Mouse (Mus musculus) forebrain, embryonic 16.5 days (tissue): ENCODE measurements at regions not wholly inside any gene's neighbourhood (a gene's known extent, or its start where the extent isn't known, plus 50 kb on each side); places are given as distances from the start of the nearest gene placed in this dataset.

Experiments
- ATAC-seq: fragments of 200-750 bp; cut with Nextera tagmentation; 2 replicates; pipeline ENCODE4 v1.8.0; 2017; ENCODE audit warnings: mild to moderate bottlenecking, moderate library complexity
- H3K27ac ChIP-seq: fragments of 300-500 bp; sonication (generic); 2 replicates; pipeline ENCODE4 v1.5.1; 2014; ENCODE audit warnings: low read length, control low read depth
- H3K27me3 ChIP-seq: fragments of 300-500 bp; sonication (generic); replicated peaks from 2 replicates; pipeline ENCODE4 v1.6.1; 2014; ENCODE audit warnings: low read length; ENCODE audit not compliant: control insufficient read depth, insufficient read depth
- H3K36me3 ChIP-seq: fragments of 300-500 bp; sonication (generic); 2 replicates; pipeline ENCODE4 v1.6.1; 2014; ENCODE audit not compliant: control insufficient read depth, insufficient read depth
- H3K4me1 ChIP-seq: fragments of 300-500 bp; sonication (generic); replicated peaks from 2 replicates; pipeline ENCODE4 v1.6.1; 2014; ENCODE audit warnings: low read length; ENCODE audit not compliant: control insufficient read depth, insufficient read depth
- H3K4me2 ChIP-seq: fragments of 300-500 bp; sonication (generic); 2 replicates; pipeline ENCODE4 v1.6.1; 2014; ENCODE audit warnings: mild to moderate bottlenecking, low read length, control low read depth
- H3K4me3 ChIP-seq: fragments of 300-500 bp; sonication (generic); replicated peaks from 2 replicates; pipeline ENCODE4 v1.5.1; 2014; ENCODE audit warnings: mild to moderate bottlenecking, low read length, control low read depth
- H3K9ac ChIP-seq: fragments of 300-500 bp; sonication (generic); replicated peaks from 2 replicates; pipeline ENCODE4 v1.6.1; 2014; ENCODE audit warnings: low read depth, low read length, control low read depth
- H3K9me3 ChIP-seq: fragments of 300-500 bp; sonication (generic); 2 replicates; pipeline ENCODE4 v1.6.1; 2016; ENCODE audit warnings: low read length; ENCODE audit not compliant: control insufficient read depth
- WGBS: fragments of 180-500 bp; shearing (Covaris S2); extraction: QIAGEN DNeasy Blood & Tissue Kit; methylation state at CpG from one replicate; pipeline ENCODE4 v1.1.7; 2014; 5-methylcytosine and 5-hydroxymethylcytosine counted together

- Histone ChIP-seq H3K4me2 (no peak overlapping the region), H3K4me1 (no peaks in the 10 kb centered on the region), H3K27me3 (no peaks in the 10 kb centered on the region), H3K9ac (no peak overlapping the region), H3K27ac (no peak overlapping the region), H3K36me3 (no peaks in the 10 kb centered on the region), H3K9me3 (no peaks in the 10 kb centered on the region), H3K4me3 (no peak overlapping the region)
- 84% methylated on average over 12 of the region's 12 CpGs for WGBS
- no peak for ATAC-seq
These were observed 87.2 kb upstream of the Xpo1 start for GRCm38 (mm10) chr11:23168546-23169218.

- no peak overlapping the region for H3K4me3 ChIP-seq
- H3K27ac ChIP-seq: no peak overlapping the region
- no peaks in the 10 kb centered on the region for H3K27me3 ChIP-seq
- no peaks in the 10 kb centered on the region for H3K36me3 ChIP-seq
- H3K4me1 ChIP-seq: no peaks in the 10 kb centered on the region
- ATAC-seq: no peak
- no peak overlapping the region for H3K4me2 ChIP-seq
- no peaks in the 10 kb centered on the region for H3K9me3 ChIP-seq
- WGBS: 80% methylated on average over 3 of the region's 3 CpGs
- H3K9ac ChIP-seq: no peak overlapping the region
These were observed 86.0 kb upstream of the Xpo1 start for GRCm38 (mm10) chr11:23169742-23170428.

GRCm38 (mm10) chr11:23170813-23171212 lies 85.0 kb upstream of the Xpo1 start:
- WGBS: 62% methylated on average over 2 of the region's 2 CpGs
- Histone ChIP-seq H3K36me3 (no peaks in the 10 kb centered on the region), H3K27ac (no peak overlapping the region), H3K4me1 (no peaks in the 10 kb centered on the region), H3K4me2 (no peak overlapping the region), H3K9ac (no peak overlapping the region), H3K4me3 (no peak overlapping the region), H3K27me3 (no peaks in the 10 kb centered on the region), H3K9me3 (no peaks in the 10 kb centered on the region)
- no peak for ATAC-seq

GRCm38 (mm10) chr11:23171760-23172159 lies 84.1 kb upstream of the Xpo1 start:
- H3K4me3 ChIP-seq: no peak overlapping the region
- no peak overlapping the region for H3K4me2 ChIP-seq
- no peak overlapping the region for H3K9ac ChIP-seq
- H3K27ac ChIP-seq: no peak overlapping the region
- no peaks in the 10 kb centered on the region for H3K4me1 ChIP-seq
- no peaks in the 10 kb centered on the region for H3K36me3 ChIP-seq
- H3K27me3 ChIP-seq: no peaks in the 10 kb centered on the region
- no peaks in the 10 kb centered on the region for H3K9me3 ChIP-seq
- WGBS: 95% methylated on average over 1 of the region's 1 CpGs
- no peak for ATAC-seq

GRCm38 (mm10) chr11:23181647-23182046 lies 74.2 kb upstream of the Xpo1 start:
- no peaks in the 10 kb centered on the region for H3K9me3 ChIP-seq
- H3K4me3 ChIP-seq: no peak overlapping the region
- H3K27me3 ChIP-seq: no peaks in the 10 kb centered on the region
- 86% methylated on average over 7 of the region's 7 CpGs for WGBS
- no peak overlapping the region for H3K4me2 ChIP-seq
- H3K27ac ChIP-seq: no peak overlapping the region
- ATAC-seq: no peak
- no peak overlapping the region for H3K9ac ChIP-seq
- no peaks in the 10 kb centered on the region for H3K36me3 ChIP-seq
- H3K4me1 ChIP-seq: no peaks in the 10 kb centered on the region

- no peaks in the 10 kb centered on the region for H3K36me3 ChIP-seq
- no peak overlapping the region for H3K4me2 ChIP-seq
- no peaks in the 10 kb centered on the region for H3K4me1 ChIP-seq
- 96% methylated on average over 2 of the region's 2 CpGs for WGBS
- H3K4me3 ChIP-seq: no peak overlapping the region
- H3K9me3 ChIP-seq: no peaks in the 10 kb centered on the region
- no peak for ATAC-seq
- no peak overlapping the region for H3K27ac ChIP-seq
- H3K9ac ChIP-seq: no peak overlapping the region
- no peaks in the 10 kb centered on the region for H3K27me3 ChIP-seq
These were observed 70.6 kb upstream of the Xpo1 start for GRCm38 (mm10) chr11:23185211-23185610.

- WGBS: 52% methylated on average over 9 of the region's 9 CpGs
- Histone ChIP-seq H3K9me3 (no peaks in the 10 kb centered on the region), H3K27ac (no peak overlapping the region), H3K27me3 (no peaks in the 10 kb centered on the region), H3K4me2 (no peak overlapping the region), H3K4me3 (no peak overlapping the region), H3K36me3 (no peaks in the 10 kb centered on the region), H3K9ac (no peak overlapping the region), H3K4me1 (no peaks in the 10 kb centered on the region)
- ATAC-seq: peak; percentile 64
These were observed 54.0 kb upstream of the Xpo1 start for GRCm38 (mm10) chr11:23201701-23202449.

GRCm38 (mm10) chr11:23203566-23203965 lies 52.3 kb upstream of the Xpo1 start:
- no peak overlapping the region for H3K9ac ChIP-seq
- WGBS: 91% methylated on average over 14 of the region's 14 CpGs
- H3K27ac ChIP-seq: no peak overlapping the region
- no peak overlapping the region for H3K4me3 ChIP-seq
- H3K4me1 ChIP-seq: no peaks in the 10 kb centered on the region
- no peaks in the 10 kb centered on the region for H3K27me3 ChIP-seq
- H3K4me2 ChIP-seq: no peak overlapping the region
- no peak for ATAC-seq
- no peaks in the 10 kb centered on the region for H3K36me3 ChIP-seq
- no peaks in the 10 kb centered on the region for H3K9me3 ChIP-seq

- Histone ChIP-seq H3K36me3 (no peaks in the 10 kb centered on the region), H3K27me3 (no peaks in the 10 kb centered on the region), H3K4me3 (no peak overlapping the region), H3K4me1 (no peaks in the 10 kb centered on the region), H3K27ac (no peak overlapping the region), H3K9me3 (no peaks in the 10 kb centered on the region), H3K9ac (no peak overlapping the region), H3K4me2 (no peak overlapping the region)
- WGBS: 83% methylated on average over 12 of the region's 12 CpGs
- ATAC-seq: no peak
These were observed 51.8 kb upstream of the Xpo1 start for GRCm38 (mm10) chr11:23204041-23204440.
